ENCODE assay signal across 29 mouse cellular contexts in the genomic region with DNA sequence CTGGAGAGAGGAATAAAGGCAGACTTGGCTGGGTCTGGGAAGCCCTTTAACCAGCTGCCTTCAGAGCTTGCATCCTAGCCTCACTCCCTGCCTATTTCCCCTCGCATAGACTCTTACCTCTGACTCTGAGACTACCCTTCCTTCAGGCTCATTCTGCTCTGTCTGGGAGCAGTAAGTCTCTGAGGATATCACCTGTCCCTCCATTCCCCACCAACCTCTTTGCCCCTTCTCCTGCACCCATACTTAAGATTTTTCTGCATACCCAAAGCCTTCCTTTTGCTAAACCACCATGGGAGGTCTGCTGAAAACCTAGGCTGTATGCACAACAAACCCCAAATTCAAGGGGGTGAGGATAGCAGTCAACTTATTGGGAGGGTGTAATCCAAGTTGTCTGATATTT. TPM values are rescaled to one million over a fixed set of nuclear protein-coding genes. Genes with fewer than 3 reads are reported as not detected.
DNase-seq lines count a peak whose midpoint lies in the region; ATAC-seq lines count a peak whose summit lies in the region.
"Had no signal": no experiment of that assay in that cellular context is flagged by ENCODE, and none has a peak within 500 bp of the region (broad histone marks: within the 10 kb centered on the region; RNA-seq: fewer than 3 reads in every experiment).

No protein-coding gene starts in this region.

- peak overlapping the region; percentile 96 for H3K27ac ChIP-seq in kidney, embryonic 15.5 days
- no peak overlapping the region for H3K27ac ChIP-seq in limb, embryonic 10.5 days
- H3K27ac ChIP-seq in limb, embryonic 12.5 days = no peak overlapping the region
- peak overlapping the region; percentile 99 for H3K27ac ChIP-seq in neural tube, embryonic 13.5 days (replicated peaks)
- H3K27ac ChIP-seq in hindbrain, embryonic 16.5 days (ENCODE audit: low read depth, low read length) = no peak overlapping the region
- H3K27ac ChIP-seq: embryonic facial prominence, embryonic 12.5 days; hindbrain, embryonic 13.5 days; liver, embryonic 15.5 days; midbrain, embryonic 10.5 days; stomach, embryonic 15.5 days had no signal

- H3K4me2 ChIP-seq in kidney, embryonic 15.5 days = peak overlapping the region; percentile 77
- peak overlapping the region; percentile 82 for H3K4me2 ChIP-seq in limb, embryonic 12.5 days
- peak overlapping the region; percentile 91 for H3K4me2 ChIP-seq in neural tube, embryonic 13.5 days
- no peak overlapping the region for H3K4me2 ChIP-seq in hindbrain, embryonic 16.5 days (ENCODE audit: low read length)
- H3K4me2 ChIP-seq: embryonic facial prominence, embryonic 12.5 days; heart, embryonic 12.5 days; hindbrain, embryonic 13.5 days; liver, embryonic 15.5 days; lung, embryonic 14.5 days; stomach, embryonic 15.5 days had no signal

- peaks cover 72% of the 10 kb centered on the region for H3K4me1 ChIP-seq in kidney, embryonic 15.5 days
- peaks cover 89% of the 10 kb centered on the region for H3K4me1 ChIP-seq in limb, embryonic 10.5 days
- peaks cover 82% of the 10 kb centered on the region for H3K4me1 ChIP-seq in limb, embryonic 12.5 days (replicated peaks)
- H3K4me1 ChIP-seq in neural tube, embryonic 13.5 days (replicated peaks) = peaks cover 63% of the 10 kb centered on the region
- H3K4me1 ChIP-seq in hindbrain, embryonic 16.5 days (ENCODE audit: control insufficient read depth, insufficient read depth, low read depth, low read length) = peaks cover 3% of the 10 kb centered on the region

- no peak for DNase-seq in kidney, adult 9 months
- DNase-seq in limb, embryonic 10.5 days (ENCODE audit: low spot score) = no peak
- no peak for DNase-seq in thymus, postnatal 25 days
- DNase-seq: adrenal gland, postnatal 14 days; cerebellum, adult 11 months; cerebellum, adult 9-11 months; embryo, embryonic 11 days; gastrocnemius, postnatal 36 days; heart, adult 18-20 months; heart, postnatal 4 days; layer of hippocampus, adult 9-11 months; liver; lung, embryonic 14.5 days; right cerebral cortex, postnatal 25 days had no signal

- H3K4me3 ChIP-seq in kidney, embryonic 15.5 days (replicated peaks) = peak overlapping the region; percentile 65
- peak overlapping the region; percentile 60 for H3K4me3 ChIP-seq in limb, embryonic 10.5 days
- peak overlapping the region; percentile 40; the same call in 1 of the 2 replicates for H3K4me3 ChIP-seq in limb, embryonic 12.5 days (replicated peaks)
- H3K4me3 ChIP-seq in neural tube, embryonic 13.5 days = peak overlapping the region; percentile 90
- H3K4me3 ChIP-seq in hindbrain, embryonic 16.5 days (ENCODE audit: low read length) = no peak overlapping the region
- H3K4me3 ChIP-seq: embryonic facial prominence, embryonic 12.5 days; heart, embryonic 12.5 days; hindbrain, embryonic 13.5 days; liver, embryonic 15.5 days; midbrain, embryonic 10.5 days; stomach, embryonic 15.5 days had no signal

- peak overlapping the region; percentile 75 for H3K9ac ChIP-seq in kidney, embryonic 15.5 days
- no peak overlapping the region; the same call in 1 of the 2 replicates for H3K9ac ChIP-seq in limb, embryonic 12.5 days (replicated peaks)
- H3K9ac ChIP-seq in neural tube, embryonic 13.5 days = peak overlapping the region; percentile 100
- no peak overlapping the region for H3K9ac ChIP-seq in hindbrain, embryonic 16.5 days (ENCODE audit: low read depth, low read length)
- H3K9ac ChIP-seq: embryonic facial prominence, embryonic 12.5 days; heart, embryonic 12.5 days; hindbrain, embryonic 13.5 days; liver, embryonic 15.5 days; lung, embryonic 14.5 days; stomach, embryonic 15.5 days had no signal

- H3K27me3 ChIP-seq in kidney, embryonic 15.5 days = peaks cover 71% of the 10 kb centered on the region
- H3K27me3 ChIP-seq in limb, embryonic 10.5 days (ENCODE audit: low read depth, poor library complexity, severe bottlenecking) = peaks cover 100% of the 10 kb centered on the region
- peaks cover 99% of the 10 kb centered on the region for H3K27me3 ChIP-seq in limb, embryonic 12.5 days
- H3K27me3 ChIP-seq in neural tube, embryonic 13.5 days = peaks cover 18% of the 10 kb centered on the region
- H3K27me3 ChIP-seq in hindbrain, embryonic 16.5 days (replicated peaks; ENCODE audit: control insufficient read depth, insufficient read depth, low read length) = peaks cover 70% of the 10 kb centered on the region

- WGBS in kidney, embryonic 15.5 days = 10% methylated on average over 1 of the region's 1 CpGs
- WGBS in limb, embryonic 10.5 days = 7% methylated on average over 1 of the region's 1 CpGs
- 0% methylated on average over 1 of the region's 1 CpGs for WGBS in limb, embryonic 12.5 days
- 13% methylated on average over 1 of the region's 1 CpGs for WGBS in neural tube, embryonic 13.5 days
- WGBS in hindbrain, embryonic 16.5 days = 6% methylated on average over 1 of the region's 1 CpGs

- ATAC-seq in kidney, embryonic 15.5 days (replicated peaks; ENCODE audit: low FRiP score) = no peak
- no peak for ATAC-seq in limb, embryonic 12.5 days (ENCODE audit: insufficient number of reproducible peaks, insufficient read depth, low FRiP score, low TSS enrichment, low read depth)
- no peak for ATAC-seq in neural tube, embryonic 13.5 days (ENCODE audit: low read depth)
- ATAC-seq in hindbrain, embryonic 16.5 days = no peak
- ATAC-seq: CD4-positive, CD25-positive, alpha-beta regulatory T cell, adult 4 months; forebrain, embryonic 14.5 days; intestine, postnatal 0 days; midbrain, embryonic 16.5 days had no signal

- no peaks in the 10 kb centered on the region for H3K9me3 ChIP-seq in kidney, embryonic 15.5 days (replicated peaks)
- no peaks in the 10 kb centered on the region for H3K9me3 ChIP-seq in limb, embryonic 10.5 days (replicated peaks)
- H3K9me3 ChIP-seq in limb, embryonic 12.5 days = no peaks in the 10 kb centered on the region
- no peaks in the 10 kb centered on the region for H3K9me3 ChIP-seq in neural tube, embryonic 13.5 days
- H3K9me3 ChIP-seq in hindbrain, embryonic 16.5 days (ENCODE audit: control insufficient read depth, low read length) = no peaks in the 10 kb centered on the region
- H3K9me3 ChIP-seq: embryonic facial prominence, embryonic 12.5 days; heart, embryonic 12.5 days; hindbrain, embryonic 13.5 days; liver, embryonic 15.5 days; midbrain, embryonic 10.5 days; stomach, embryonic 15.5 days had no signal

- 0 out of 2 replicates have a peak, but pooled peaks cover 3% of the 10 kb centered on the region for H3K36me3 ChIP-seq in kidney, embryonic 15.5 days
- no peaks in the 10 kb centered on the region for H3K36me3 ChIP-seq in limb, embryonic 10.5 days
- no peaks in the 10 kb centered on the region for H3K36me3 ChIP-seq in limb, embryonic 12.5 days
- H3K36me3 ChIP-seq in neural tube, embryonic 13.5 days = no peaks in the 10 kb centered on the region
- H3K36me3 ChIP-seq in hindbrain, embryonic 16.5 days (ENCODE audit: control insufficient read depth, insufficient read depth, low read length) = no peaks in the 10 kb centered on the region
- H3K36me3 ChIP-seq: embryonic facial prominence, embryonic 12.5 days; heart, embryonic 12.5 days; hindbrain, embryonic 13.5 days; liver, embryonic 15.5 days; midbrain, embryonic 10.5 days; stomach, embryonic 15.5 days had no signal

RNA-seq across cellular contexts. Expression of gene Hoxc9, which starts 3.7 kb away (rescaled TPM):
- polyA plus RNA-seq in kidney, embryonic 15.5 days (2015; fragmentation: Nextera tagmentation; extraction: Ambion mirVana) = 10.0 and 10.7 TPM in 2 replicates
- polyA plus RNA-seq in limb, embryonic 10.5 days (2016; fragmentation: Nextera tagmentation; extraction: Ambion mirVana) = 4.4 and 6.9 TPM in 2 replicates
- polyA plus RNA-seq in limb, embryonic 12.5 days (2016; fragmentation: Nextera tagmentation; extraction: Ambion mirVana) = 3.6 TPM in 2 replicates
- 40.9 and 43.4 TPM in 2 replicates for polyA plus RNA-seq in neural tube, embryonic 13.5 days (2015; fragmentation: Nextera tagmentation; extraction: Ambion mirVana)
- polyA plus RNA-seq in hindbrain, embryonic 16.5 days (2015; fragmentation: Nextera tagmentation; extraction: Ambion mirVana) = 0.16 and 0.31 TPM in 2 replicates
- polyA plus RNA-seq: CD4-positive, CD25-positive, alpha-beta regulatory T cell, adult 4 months; embryonic facial prominence, embryonic 12.5 days; forebrain, embryonic 14.5 days; heart, embryonic 12.5 days; heart, postnatal 0 days; liver, embryonic 15.5 days; lung, embryonic 14.5 days; midbrain, embryonic 10.5 days; midbrain, embryonic 16.5 days had no signal

RNA-seq across cellular contexts. Expression of gene Hoxc8, which starts 10.5 kb away (rescaled TPM):
- polyA plus RNA-seq in kidney, embryonic 15.5 days (2015; fragmentation: Nextera tagmentation; extraction: Ambion mirVana) = 8.7 and 11.1 TPM in 2 replicates
- polyA plus RNA-seq in limb, embryonic 10.5 days (2016; fragmentation: Nextera tagmentation; extraction: Ambion mirVana) = 5.1 and 6.0 TPM in 2 replicates
- polyA plus RNA-seq in limb, embryonic 12.5 days (2016; fragmentation: Nextera tagmentation; extraction: Ambion mirVana) = 3.9 and 4.0 TPM in 2 replicates
- polyA plus RNA-seq in neural tube, embryonic 13.5 days (2015; fragmentation: Nextera tagmentation; extraction: Ambion mirVana) = 75.8 and 85.5 TPM in 2 replicates
- 3.2 and 9.9 TPM in 2 replicates for polyA plus RNA-seq in hindbrain, embryonic 16.5 days (2015; fragmentation: Nextera tagmentation; extraction: Ambion mirVana)
- polyA plus RNA-seq: embryonic facial prominence, embryonic 12.5 days; forebrain, embryonic 14.5 days; heart, postnatal 0 days; lung, embryonic 14.5 days; midbrain, embryonic 10.5 days; midbrain, embryonic 16.5 days had no signal

RNA-seq across cellular contexts. Expression of gene Hoxc5, which starts 12.7 kb away (rescaled TPM):
- 3.6 and 4.8 TPM in 2 replicates for polyA plus RNA-seq in kidney, embryonic 15.5 days (2015; fragmentation: Nextera tagmentation; extraction: Ambion mirVana)
- 10.6 and 12.7 TPM in 2 replicates for polyA plus RNA-seq in limb, embryonic 10.5 days (2016; fragmentation: Nextera tagmentation; extraction: Ambion mirVana)
- polyA plus RNA-seq in limb, embryonic 12.5 days (2016; fragmentation: Nextera tagmentation; extraction: Ambion mirVana) = 6.3 and 12.2 TPM in 2 replicates
- polyA plus RNA-seq in neural tube, embryonic 13.5 days (2015; fragmentation: Nextera tagmentation; extraction: Ambion mirVana) = 18.8 and 32.2 TPM in 2 replicates
- polyA plus RNA-seq in hindbrain, embryonic 16.5 days (2015; fragmentation: Nextera tagmentation; extraction: Ambion mirVana) = 19.1 and 20.4 TPM in 2 replicates
- polyA plus RNA-seq: CD4-positive, CD25-positive, alpha-beta regulatory T cell, adult 4 months; forebrain, embryonic 14.5 days; heart, postnatal 0 days; midbrain, embryonic 16.5 days had no signal

RNA-seq across cellular contexts. Expression of gene Hoxc10, which starts 13.3 kb away (rescaled TPM):
- 52.4 and 53.5 TPM in 2 replicates for polyA plus RNA-seq in kidney, embryonic 15.5 days (2015; fragmentation: Nextera tagmentation; extraction: Ambion mirVana)
- 21.4 and 51.4 TPM in 2 replicates for polyA plus RNA-seq in limb, embryonic 10.5 days (2016; fragmentation: Nextera tagmentation; extraction: Ambion mirVana)
- polyA plus RNA-seq in limb, embryonic 12.5 days (2016; fragmentation: Nextera tagmentation; extraction: Ambion mirVana) = 20.7 and 21.2 TPM in 2 replicates
- polyA plus RNA-seq in neural tube, embryonic 13.5 days (2015; fragmentation: Nextera tagmentation; extraction: Ambion mirVana) = 58.5 and 92.4 TPM in 2 replicates
- polyA plus RNA-seq in hindbrain, embryonic 16.5 days (2015; fragmentation: Nextera tagmentation; extraction: Ambion mirVana) = not detected in 2 replicates
- polyA plus RNA-seq: CD4-positive, CD25-positive, alpha-beta regulatory T cell, adult 4 months; embryonic facial prominence, embryonic 12.5 days; forebrain, embryonic 14.5 days; heart, embryonic 12.5 days; heart, postnatal 0 days; hindbrain, embryonic 13.5 days; liver, embryonic 15.5 days; lung, embryonic 14.5 days; midbrain, embryonic 10.5 days; midbrain, embryonic 16.5 days had no signal

RNA-seq across cellular contexts. Expression of gene Hoxc6, which starts 18.1 kb away (rescaled TPM):
- polyA plus RNA-seq in kidney, embryonic 15.5 days (2015; fragmentation: Nextera tagmentation; extraction: Ambion mirVana) = 10.9 and 11.0 TPM in 2 replicates
- polyA plus RNA-seq in limb, embryonic 10.5 days (2016; fragmentation: Nextera tagmentation; extraction: Ambion mirVana) = 10.1 and 10.2 TPM in 2 replicates
- polyA plus RNA-seq in limb, embryonic 12.5 days (2016; fragmentation: Nextera tagmentation; extraction: Ambion mirVana) = 3.9 and 4.4 TPM in 2 replicates
- 46.8 and 51.1 TPM in 2 replicates for polyA plus RNA-seq in neural tube, embryonic 13.5 days (2015; fragmentation: Nextera tagmentation; extraction: Ambion mirVana)
- polyA plus RNA-seq in hindbrain, embryonic 16.5 days (2015; fragmentation: Nextera tagmentation; extraction: Ambion mirVana) = 4.0 and 9.0 TPM in 2 replicates
- polyA plus RNA-seq: CD4-positive, CD25-positive, alpha-beta regulatory T cell, adult 4 months; embryonic facial prominence, embryonic 12.5 days; forebrain, embryonic 14.5 days; heart, postnatal 0 days; lung, embryonic 14.5 days; midbrain, embryonic 10.5 days; midbrain, embryonic 16.5 days had no signal

Comparison
In these comparisons a context has a peak if more than half of its experiments do, and no peak if none do; other contexts are left out.
1. H3K27ac ChIP-seq: peak in kidney, embryonic 15.5 days (single experiment) and neural tube, embryonic 13.5 days (single experiment); none in limb, embryonic 10.5 days (single experiment), limb, embryonic 12.5 days (single experiment) and hindbrain, embryonic 16.5 days (single experiment).
2. H3K9ac ChIP-seq: peak in kidney, embryonic 15.5 days (single experiment) and neural tube, embryonic 13.5 days (single experiment); none in limb, embryonic 12.5 days (single experiment) and hindbrain, embryonic 16.5 days (single experiment).